Mouse (Mus musculus) stomach, postnatal 0 days (tissue): ENCODE results near the gene Ice1.

ENCODE experiments used
- CTCF ChIP-seq: IDR thresholded peaks from 2 replicates; pipeline ENCODE4 v1.5.1; 2016; ENCODE audit warnings: antibody characterized with exemption, low read depth, mild to moderate bottlenecking, moderate library complexity
- EP300 ChIP-seq: optimal IDR thresholded peaks from 2 replicates; pipeline ENCODE3; 2016; ENCODE audit warnings: antibody characterized with exemption

DNA sequence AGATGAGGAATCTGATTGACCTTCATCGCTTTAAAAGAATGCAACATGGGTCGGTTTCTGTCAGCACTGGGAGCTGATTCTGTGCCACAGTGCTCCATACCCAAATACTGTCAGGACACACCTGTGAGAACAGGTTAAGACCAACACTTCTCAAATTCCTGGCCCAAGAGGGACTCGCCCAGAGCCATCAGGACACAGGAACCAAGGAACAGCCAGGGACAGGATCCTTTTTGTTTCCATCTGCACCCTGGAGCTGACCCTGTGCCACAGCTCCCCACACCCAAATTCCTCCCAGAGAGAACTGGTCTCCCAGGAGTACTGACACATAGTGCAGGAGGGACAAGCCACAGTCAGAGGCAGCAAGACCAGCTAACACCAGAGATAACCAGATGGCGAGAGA, 11.0 kb downstream of the Ice1 start:
- TF ChIP-seq CTCF, result no peak
- TF ChIP-seq EP300, result no peak
